Mouse (Mus musculus): ENCODE data around the gene Coro6. TPM values are rescaled to one million over a fixed set of nuclear protein-coding genes. Genes with fewer than 3 reads are reported as not detected.
A peak's percentile ranks its signal among the peaks of the same experiment; 100 is the strongest.

Coro6 gene
- total RNA-seq, 1 experiment = 0.80 TPM

DNA sequence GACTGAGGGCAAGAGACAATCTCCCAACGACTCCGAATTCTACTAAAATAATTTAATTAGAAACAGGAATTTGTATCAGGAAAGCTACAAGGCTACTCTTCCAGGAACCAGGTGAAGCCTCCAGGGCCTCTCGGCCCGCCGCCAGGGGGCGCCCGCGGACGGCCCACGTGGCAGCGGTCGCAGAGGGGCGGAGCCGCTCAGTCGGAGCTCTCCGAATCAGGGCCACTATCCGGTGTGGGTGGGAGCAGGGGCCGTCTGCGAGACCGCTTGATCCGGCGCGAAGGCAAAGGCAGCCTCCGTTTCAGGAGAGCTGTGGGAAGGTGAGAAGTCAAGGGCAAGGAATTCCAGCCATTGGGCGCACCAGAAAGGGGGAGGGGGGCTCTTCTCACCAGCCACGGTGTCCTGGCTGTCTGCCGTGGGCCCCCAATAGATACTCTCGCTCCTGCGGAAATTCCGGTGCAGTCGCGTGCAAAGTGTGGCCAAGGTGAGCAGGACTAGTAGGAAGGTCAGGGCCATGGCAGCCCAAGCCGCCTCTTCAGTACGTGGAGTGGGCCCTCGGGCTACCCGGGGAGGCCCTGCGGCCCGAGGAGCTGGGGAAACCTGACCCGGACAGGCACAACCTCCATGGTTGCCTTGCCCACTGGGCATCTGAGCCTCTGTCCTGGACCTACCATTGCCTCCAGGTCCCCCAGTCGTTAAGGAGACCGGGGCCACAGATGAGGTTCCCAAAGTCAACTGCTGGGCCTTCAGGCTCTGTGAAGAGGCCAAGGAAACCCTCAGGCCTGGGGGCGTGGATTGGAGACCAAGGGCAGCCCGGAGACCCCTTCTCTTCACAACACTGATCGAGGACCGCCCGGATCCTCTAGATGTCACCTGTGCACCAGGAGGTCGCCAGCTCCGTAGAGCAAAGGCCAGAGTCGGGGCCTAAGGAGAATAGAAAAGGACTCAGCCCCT, 46.1 kb downstream of the Coro6 start:
- H3K27ac ChIP-seq (ENCODE audit: insufficient read depth, low read depth, low read length, poor library complexity, severe bottlenecking) = no peak overlapping the region
- H3K9ac ChIP-seq (ENCODE audit: insufficient read depth, low read depth, low read length, poor library complexity, severe bottlenecking) = peak overlapping the region; percentile 36; the same call in 1 of the 2 replicates
- DNase-seq (ENCODE audit: low read depth, low spot score) = no peak
- peak overlapping the region; percentile 42 to 44 for H3K4me3 ChIP-seq (ENCODE audit: insufficient read depth in 1 of 2, low read depth in 1 of 2, low read length in 2 of 2, poor library complexity in 1 of 2, severe bottlenecking in 1 of 2)
- peaks cover 0 to 19% of the 10 kb centered on the region in 2 experiments for H3K4me1 ChIP-seq (ENCODE audit: control insufficient read depth in 2 of 2, insufficient read depth in 2 of 2, low read length in 2 of 2, poor library complexity in 1 of 2)
- H3K36me3 ChIP-seq (ENCODE audit: control insufficient read depth, insufficient read depth, low read length, poor library complexity, severe bottlenecking) = peaks cover 38% of the 10 kb centered on the region
- no peaks in the 10 kb centered on the region for H3K9me3 ChIP-seq (ENCODE audit: control insufficient read depth, insufficient read depth, low read depth, low read length)
- TF ChIP-seq MAFK (IDR thresholded peaks at IDR 0.05; ENCODE audit: insufficient read depth, low read depth, low read length) (no peak), HCFC1 (IDR thresholded peaks at IDR 0.05; ENCODE audit: borderline replicate concordance, insufficient read depth, low read length) (no peak), ZC3H11A (IDR thresholded peaks at IDR 0.05; ENCODE audit: borderline replicate concordance, low read depth, low read length) (no peak), ZNF384 (IDR thresholded peaks at IDR 0.05; ENCODE audit: low read depth, low read length) (no peak), CHD2 (IDR thresholded peaks at IDR 0.05; ENCODE audit: low read depth, low read length) (no peak)
- in situ Hi-C loops (cut with MboI; ENCODE audit: low sequenced_read_pairs in 2 of 2, unreplicated experiment in 2 of 2) = no loop called here

DNA sequence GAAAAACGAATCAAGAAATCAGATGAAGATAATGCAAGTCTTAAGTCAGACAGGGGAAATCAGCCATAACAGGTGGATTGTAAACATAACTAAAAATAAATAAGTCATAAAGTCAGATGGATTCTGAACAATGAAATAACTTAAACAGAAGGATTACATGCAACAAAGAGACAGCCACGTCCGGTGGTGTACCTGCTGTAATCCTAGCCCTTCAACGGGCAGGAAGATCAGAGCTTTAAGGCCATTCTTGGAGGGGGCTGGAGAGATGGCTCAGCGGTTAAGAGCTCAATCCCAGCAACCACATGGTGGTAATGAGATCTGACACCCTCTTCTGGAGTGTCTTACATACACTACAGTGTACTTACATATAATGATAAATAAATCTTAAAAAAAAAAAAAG, 49.1 kb downstream of the Coro6 start:
- TF ChIP-seq CHD2 (IDR thresholded peaks at IDR 0.05; ENCODE audit: low read depth, low read length) (no peak), MAFK (IDR thresholded peaks at IDR 0.05; ENCODE audit: insufficient read depth, low read depth, low read length) (no peak), ZNF384 (IDR thresholded peaks at IDR 0.05; ENCODE audit: low read depth, low read length) (no peak), ZC3H11A (IDR thresholded peaks at IDR 0.05; ENCODE audit: borderline replicate concordance, low read depth, low read length) (no peak), HCFC1 (IDR thresholded peaks at IDR 0.05; ENCODE audit: borderline replicate concordance, insufficient read depth, low read length) (no peak)
- in situ Hi-C loops (cut with MboI; ENCODE audit: low sequenced_read_pairs in 2 of 2, unreplicated experiment in 2 of 2) = no loop called here
- no peak for DNase-seq (ENCODE audit: low read depth, low spot score)
- Histone ChIP-seq H3K36me3 (ENCODE audit: control insufficient read depth, insufficient read depth, low read length, poor library complexity, severe bottlenecking) (peaks cover 9% of the 10 kb centered on the region; the same call in 1 of the 2 replicates), H3K9me3 (ENCODE audit: control insufficient read depth, insufficient read depth, low read depth, low read length) (no peaks in the 10 kb centered on the region), H3K27ac (ENCODE audit: insufficient read depth, low read depth, low read length, poor library complexity, severe bottlenecking) (no peak overlapping the region), H3K9ac (ENCODE audit: insufficient read depth, low read depth, low read length, poor library complexity, severe bottlenecking) (no peak overlapping the region), H3K4me3 (ENCODE audit: insufficient read depth in 1 of 2, low read depth in 1 of 2, low read length in 2 of 2, poor library complexity in 1 of 2, severe bottlenecking in 1 of 2) (no peak overlapping the region), H3K4me1 (ENCODE audit: control insufficient read depth in 2 of 2, insufficient read depth in 2 of 2, low read length in 2 of 2, poor library complexity in 1 of 2) (peaks cover 2 to 17% of the 10 kb centered on the region in 2 experiments)

DNA sequence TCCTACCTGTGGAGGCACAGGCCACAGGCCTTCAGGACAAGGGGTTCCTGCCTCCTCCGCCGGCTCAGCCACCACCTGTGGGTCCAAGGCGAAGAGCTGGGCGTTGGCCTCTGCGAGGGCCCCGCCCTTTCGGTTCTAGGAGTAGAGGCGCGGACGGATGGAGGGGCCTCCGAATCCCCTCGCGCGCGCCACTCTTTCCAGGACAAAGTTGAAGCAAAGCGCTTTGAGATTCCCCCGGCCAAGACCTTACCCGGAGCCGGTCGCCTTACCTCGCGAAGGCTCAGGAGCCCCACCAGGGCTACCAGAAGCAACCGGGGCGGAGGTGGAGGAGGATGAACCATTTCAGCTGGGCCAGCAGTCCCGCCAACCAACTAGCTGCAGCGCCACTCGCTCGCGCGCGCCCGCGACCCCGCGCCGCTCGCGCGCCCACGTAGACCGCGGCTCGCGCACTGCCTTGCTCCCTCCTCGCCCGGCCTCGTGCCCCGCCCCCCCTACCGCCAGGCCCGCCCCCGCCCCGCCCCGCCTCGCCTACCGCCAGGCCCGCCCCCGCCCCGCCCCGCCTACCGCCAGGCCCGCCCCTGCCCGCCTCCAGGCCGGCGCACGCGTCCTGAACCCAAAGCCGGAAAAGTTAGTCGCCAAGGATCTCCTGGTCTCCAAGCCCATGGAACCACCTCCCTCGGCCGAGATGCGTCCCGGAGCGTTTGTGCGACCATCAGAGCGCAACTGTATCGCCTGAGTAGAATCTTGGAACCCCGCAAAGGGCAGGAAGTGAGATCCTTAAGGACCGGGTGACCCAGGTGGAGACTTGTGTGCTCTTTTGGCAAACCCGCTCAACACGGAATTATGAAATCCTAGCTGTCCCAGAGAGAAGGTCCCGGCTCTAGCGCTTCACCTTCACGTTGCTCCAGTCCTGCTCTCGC, 50.9 kb downstream of the Coro6 start:
- Histone ChIP-seq H3K4me1 (ENCODE audit: control insufficient read depth in 2 of 2, insufficient read depth in 2 of 2, low read length in 2 of 2, poor library complexity in 1 of 2) (peaks cover 2 to 13% of the 10 kb centered on the region in 2 experiments), H3K9ac (ENCODE audit: insufficient read depth, low read depth, low read length, poor library complexity, severe bottlenecking) (peak overlapping the region; percentile 79), H3K36me3 (ENCODE audit: control insufficient read depth, insufficient read depth, low read length, poor library complexity, severe bottlenecking) (no peaks in the 10 kb centered on the region), H3K9me3 (ENCODE audit: control insufficient read depth, insufficient read depth, low read depth, low read length) (no peaks in the 10 kb centered on the region), H3K27ac (ENCODE audit: insufficient read depth, low read depth, low read length, poor library complexity, severe bottlenecking) (no peak overlapping the region), H3K4me3 (ENCODE audit: insufficient read depth in 1 of 2, low read depth in 1 of 2, low read length in 2 of 2, poor library complexity in 1 of 2, severe bottlenecking in 1 of 2) (peak overlapping the region; percentile 69 to 96)
- in situ Hi-C loops (cut with MboI; ENCODE audit: low sequenced_read_pairs in 2 of 2, unreplicated experiment in 2 of 2) = no loop called here
- TF ChIP-seq MAFK (IDR thresholded peaks at IDR 0.05; ENCODE audit: insufficient read depth, low read depth, low read length) (no peak), ZNF384 (IDR thresholded peaks at IDR 0.05; ENCODE audit: low read depth, low read length) (no peak), CHD2 (IDR thresholded peaks at IDR 0.05; ENCODE audit: low read depth, low read length) (no peak), HCFC1 (IDR thresholded peaks at IDR 0.05; ENCODE audit: borderline replicate concordance, insufficient read depth, low read length) (no peak), ZC3H11A (IDR thresholded peaks at IDR 0.05; ENCODE audit: borderline replicate concordance, low read depth, low read length) (no peak)
- DNase-seq (ENCODE audit: low read depth, low spot score) = no peak

DNA sequence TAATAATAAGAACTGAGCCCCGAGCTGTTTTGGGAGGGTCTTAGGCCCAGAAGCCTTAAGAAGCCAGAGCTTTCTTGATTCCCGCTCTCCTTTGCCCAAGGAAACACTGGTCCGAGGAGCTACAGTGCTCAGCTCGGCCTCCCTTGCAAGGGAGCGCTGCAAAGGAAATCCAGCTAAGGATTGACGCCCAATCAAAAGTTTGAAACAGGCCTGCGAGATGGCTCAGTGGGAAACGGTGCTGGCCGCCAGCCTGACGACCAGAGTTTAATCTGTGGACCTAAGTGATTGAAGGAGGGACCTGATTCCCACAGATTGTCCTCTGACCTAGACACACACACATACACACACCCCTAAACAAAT, 51.6 kb downstream of the Coro6 start:
- Histone ChIP-seq H3K9me3 (ENCODE audit: control insufficient read depth, insufficient read depth, low read depth, low read length) (no peaks in the 10 kb centered on the region), H3K4me1 (ENCODE audit: control insufficient read depth in 2 of 2, insufficient read depth in 2 of 2, low read length in 2 of 2, poor library complexity in 1 of 2) (peaks cover 2 to 11% of the 10 kb centered on the region in 2 experiments), H3K27ac (ENCODE audit: insufficient read depth, low read depth, low read length, poor library complexity, severe bottlenecking) (no peak overlapping the region), H3K36me3 (ENCODE audit: control insufficient read depth, insufficient read depth, low read length, poor library complexity, severe bottlenecking) (no peaks in the 10 kb centered on the region), H3K9ac (ENCODE audit: insufficient read depth, low read depth, low read length, poor library complexity, severe bottlenecking) (peak overlapping the region; percentile 79; the same call in 1 of the 2 replicates), H3K4me3 (ENCODE audit: insufficient read depth in 1 of 2, low read depth in 1 of 2, low read length in 2 of 2, poor library complexity in 1 of 2, severe bottlenecking in 1 of 2) (peak overlapping the region; percentile 66 to 69)
- no peak for TF ChIP-seq CHD2 (IDR thresholded peaks at IDR 0.05; ENCODE audit: low read depth, low read length)
- no peak for TF ChIP-seq ZC3H11A (IDR thresholded peaks at IDR 0.05; ENCODE audit: borderline replicate concordance, low read depth, low read length)
- no peak for TF ChIP-seq MAFK (IDR thresholded peaks at IDR 0.05; ENCODE audit: insufficient read depth, low read depth, low read length)
- DNase-seq (ENCODE audit: low read depth, low spot score) = no peak
- in situ Hi-C loops (cut with MboI; ENCODE audit: low sequenced_read_pairs in 2 of 2, unreplicated experiment in 2 of 2) = no loop called here

All from ES-E14 (cell line).